Mouse (Mus musculus): ENCODE measurements around the gene Kcnq2.

The Kcnq2 gene

GRCm38 (mm10) chr2:181134591-181135445 is at the start of gene Kcnq2:
Gene Kcnq2 (minus strand): TSS chr2:181135300.
- TF ChIP-seq POU5F1 (IDR thresholded peaks at IDR 0.05; ENCODE audit: borderline replicate concordance, low read length), result no peak
- no peak for TF ChIP-seq CTCF (conservative IDR thresholded peaks at IDR 0.05; ENCODE audit: low read length)
- TF ChIP-seq NANOG (IDR thresholded peaks at IDR 0.05; ENCODE audit: borderline replicate concordance, low read length), result no peak
- no peaks in the 10 kb centered on the region for H3K36me3 ChIP-seq (ENCODE audit: insufficient read depth, low read length)
- H3K4me1 ChIP-seq (replicated peaks; ENCODE audit: low read depth, low read length), result peaks cover 27% of the 10 kb centered on the region
- no peaks in the 10 kb centered on the region for H3K9me3 ChIP-seq (ENCODE audit: low read length)
- peaks cover 75% of the 10 kb centered on the region for H3K27me3 ChIP-seq (ENCODE audit: insufficient read depth, low read length)
- H3K4me3 ChIP-seq (replicated peaks; ENCODE audit: low read length), result peak within 1 kb of the TSS; percentile 91

- peaks cover 18% of the 10 kb centered on the region for H3K9me3 ChIP-seq (ENCODE audit: low read length)
- H3K4me1 ChIP-seq (replicated peaks; ENCODE audit: low read depth, low read length), result no peaks in the 10 kb centered on the region
- H3K4me3 ChIP-seq (replicated peaks; ENCODE audit: low read length), result no peak overlapping the region
- 0 out of 2 replicates have a peak, but pooled peaks cover 7% of the 10 kb centered on the region for H3K27me3 ChIP-seq (ENCODE audit: insufficient read depth, low read length)
- TF ChIP-seq POU5F1 (IDR thresholded peaks at IDR 0.05; ENCODE audit: borderline replicate concordance, low read length) (no peak), NANOG (IDR thresholded peaks at IDR 0.05; ENCODE audit: borderline replicate concordance, low read length) (no peak), CTCF (conservative IDR thresholded peaks at IDR 0.05; ENCODE audit: low read length) (no peak)
- no peaks in the 10 kb centered on the region for H3K36me3 ChIP-seq (ENCODE audit: insufficient read depth, low read length)
These were observed 45.8 kb upstream of the Kcnq2 start for GRCm38 (mm10) chr2:181180898-181181297.

- Histone ChIP-seq H3K9me3 (ENCODE audit: low read length) (peaks cover 26% of the 10 kb centered on the region), H3K27me3 (ENCODE audit: insufficient read depth, low read length) (0 out of 2 replicates have a peak, but pooled peaks cover 2% of the 10 kb centered on the region), H3K4me1 (replicated peaks; ENCODE audit: low read depth, low read length) (no peaks in the 10 kb centered on the region), H3K4me3 (replicated peaks; ENCODE audit: low read length) (no peak overlapping the region), H3K36me3 (ENCODE audit: insufficient read depth, low read length) (no peaks in the 10 kb centered on the region)
- TF ChIP-seq CTCF (conservative IDR thresholded peaks at IDR 0.05; ENCODE audit: low read length) (no peak), POU5F1 (IDR thresholded peaks at IDR 0.05; ENCODE audit: borderline replicate concordance, low read length) (no peak), NANOG (IDR thresholded peaks at IDR 0.05; ENCODE audit: borderline replicate concordance, low read length) (no peak)
These were observed 43.4 kb upstream of the Kcnq2 start for GRCm38 (mm10) chr2:181178471-181178870.

GRCm38 (mm10) chr2:181178015-181178414 is 42.9 kb upstream of the Kcnq2 start:
- Histone ChIP-seq H3K4me1 (replicated peaks; ENCODE audit: low read depth, low read length) (no peaks in the 10 kb centered on the region), H3K9me3 (ENCODE audit: low read length) (peaks cover 22% of the 10 kb centered on the region)
- TF ChIP-seq CTCF (conservative IDR thresholded peaks at IDR 0.05; ENCODE audit: low read length) (no peak), NANOG (IDR thresholded peaks at IDR 0.05; ENCODE audit: borderline replicate concordance, low read length) (no peak), POU5F1 (IDR thresholded peaks at IDR 0.05; ENCODE audit: borderline replicate concordance, low read length) (no peak)

GRCm38 (mm10) chr2:181174646-181175045 is 39.5 kb upstream of the Kcnq2 start:
- H3K27me3 ChIP-seq (ENCODE audit: insufficient read depth, low read length), result 0 out of 2 replicates have a peak, but pooled peaks cover 2% of the 10 kb centered on the region
- TF ChIP-seq POU5F1 (IDR thresholded peaks at IDR 0.05; ENCODE audit: borderline replicate concordance, low read length) (no peak), CTCF (conservative IDR thresholded peaks at IDR 0.05; ENCODE audit: low read length) (no peak), NANOG (IDR thresholded peaks at IDR 0.05; ENCODE audit: borderline replicate concordance, low read length) (no peak)
- H3K4me1 ChIP-seq (replicated peaks; ENCODE audit: low read depth, low read length), result no peaks in the 10 kb centered on the region
- H3K36me3 ChIP-seq (ENCODE audit: insufficient read depth, low read length), result no peaks in the 10 kb centered on the region
- H3K4me3 ChIP-seq (replicated peaks; ENCODE audit: low read length), result no peak overlapping the region
- peaks cover 12% of the 10 kb centered on the region for H3K9me3 ChIP-seq (ENCODE audit: low read length)

More at GRCm38 (mm10) chr2:181178015-181178414, 42.9 kb upstream of the Kcnq2 start:
- H3K36me3 ChIP-seq (ENCODE audit: insufficient read depth, low read length), result no peaks in the 10 kb centered on the region
- H3K4me3 ChIP-seq (replicated peaks; ENCODE audit: low read length), result no peak overlapping the region
- 0 out of 2 replicates have a peak, but pooled peaks cover 2% of the 10 kb centered on the region for H3K27me3 ChIP-seq (ENCODE audit: insufficient read depth, low read length)

- H3K36me3 ChIP-seq (ENCODE audit: insufficient read depth, low read length), result no peaks in the 10 kb centered on the region
- H3K27me3 ChIP-seq (ENCODE audit: insufficient read depth, low read length), result peaks cover 16% of the 10 kb centered on the region
- H3K4me3 ChIP-seq (replicated peaks; ENCODE audit: low read length), result no peak overlapping the region
- peaks cover 24% of the 10 kb centered on the region for H3K9me3 ChIP-seq (ENCODE audit: low read length)
- no peaks in the 10 kb centered on the region for H3K4me1 ChIP-seq (replicated peaks; ENCODE audit: low read depth, low read length)
- no peak for TF ChIP-seq POU5F1 (IDR thresholded peaks at IDR 0.05; ENCODE audit: borderline replicate concordance, low read length)
- TF ChIP-seq NANOG (IDR thresholded peaks at IDR 0.05; ENCODE audit: borderline replicate concordance, low read length), result no peak
- TF ChIP-seq CTCF (conservative IDR thresholded peaks at IDR 0.05; ENCODE audit: low read length), result no peak
These were observed 31.4 kb upstream of the Kcnq2 start for GRCm38 (mm10) chr2:181166469-181166868.

GRCm38 (mm10) chr2:181160821-181161220 is 25.7 kb upstream of the Kcnq2 start:
- Histone ChIP-seq H3K9me3 (ENCODE audit: low read length) (no peaks in the 10 kb centered on the region), H3K4me3 (replicated peaks; ENCODE audit: low read length) (no peak overlapping the region)
- TF ChIP-seq NANOG (IDR thresholded peaks at IDR 0.05; ENCODE audit: borderline replicate concordance, low read length), result no peak
- TF ChIP-seq POU5F1 (IDR thresholded peaks at IDR 0.05; ENCODE audit: borderline replicate concordance, low read length), result no peak
- no peak for TF ChIP-seq CTCF (conservative IDR thresholded peaks at IDR 0.05; ENCODE audit: low read length)

GRCm38 (mm10) chr2:181159771-181160170 is 24.7 kb upstream of the Kcnq2 start:
- Histone ChIP-seq H3K36me3 (ENCODE audit: insufficient read depth, low read length) (no peaks in the 10 kb centered on the region), H3K27me3 (ENCODE audit: insufficient read depth, low read length) (peaks cover 51% of the 10 kb centered on the region), H3K9me3 (ENCODE audit: low read length) (no peaks in the 10 kb centered on the region), H3K4me3 (replicated peaks; ENCODE audit: low read length) (no peak overlapping the region), H3K4me1 (replicated peaks; ENCODE audit: low read depth, low read length) (peaks cover 25% of the 10 kb centered on the region)
- TF ChIP-seq POU5F1 (IDR thresholded peaks at IDR 0.05; ENCODE audit: borderline replicate concordance, low read length) (no peak), NANOG (IDR thresholded peaks at IDR 0.05; ENCODE audit: borderline replicate concordance, low read length) (no peak), CTCF (conservative IDR thresholded peaks at IDR 0.05; ENCODE audit: low read length) (no peak)

More at GRCm38 (mm10) chr2:181160821-181161220, 25.7 kb upstream of the Kcnq2 start:
- H3K27me3 ChIP-seq (ENCODE audit: insufficient read depth, low read length), result peaks cover 47% of the 10 kb centered on the region
- peaks cover 24% of the 10 kb centered on the region for H3K4me1 ChIP-seq (replicated peaks; ENCODE audit: low read depth, low read length)
- no peaks in the 10 kb centered on the region for H3K36me3 ChIP-seq (ENCODE audit: insufficient read depth, low read length)

Data from E14TG2a.4 (cell line).